Mouse (Mus musculus) cerebellum, adult 9-10 months (tissue): ENCODE data around the gene Ell.

ENCODE experiments used
- DNase-seq: peaks from one replicate; pipeline ENCODE4 v3.0.0; 2022

The Ell gene

GRCm38 (mm10) chr8:70600473-70601270 lies 61.4 kb downstream of the Ell start:
- peak; percentile 51 for DNase-seq

GRCm38 (mm10) chr8:70601271-70601649 lies 62.0 kb downstream of the Ell start:
- DNase-seq: peak; percentile 78

- DNase-seq: no peak
These were observed 63.0 kb downstream of the Ell start for GRCm38 (mm10) chr8:70602139-70602811.

GRCm38 (mm10) chr8:70604558-70604957 lies 65.3 kb downstream of the Ell start:
- no peak for DNase-seq

- peak; percentile 42 for DNase-seq
These were observed 66.9 kb downstream of the Ell start for GRCm38 (mm10) chr8:70605871-70606779.

- DNase-seq: peak; percentile 38
These were observed 67.7 kb downstream of the Ell start for GRCm38 (mm10) chr8:70606780-70607602.

- DNase-seq: no peak
These were observed 68.3 kb downstream of the Ell start for GRCm38 (mm10) chr8:70607603-70607897.

GRCm38 (mm10) chr8:70607898-70608748 lies 68.9 kb downstream of the Ell start:
- peak; percentile 71 for DNase-seq

- peak; percentile 52 for DNase-seq
These were observed 69.6 kb downstream of the Ell start, which contains the start of gene Ssbp4 for GRCm38 (mm10) chr8:70608749-70609367. Gene Ssbp4 (minus strand): TSS chr8:70608872.

- DNase-seq: peak; percentile 45
These were observed 70.2 kb downstream of the Ell start for GRCm38 (mm10) chr8:70609368-70609848.

- peak; percentile 53 for DNase-seq
These were observed 70.9 kb downstream of the Ell start for GRCm38 (mm10) chr8:70609849-70610795.

- peak; percentile 73 for DNase-seq
These were observed 71.8 kb downstream of the Ell start for GRCm38 (mm10) chr8:70610796-70611771.

GRCm38 (mm10) chr8:70611849-70612248 lies 72.6 kb downstream of the Ell start:
- DNase-seq: peak; percentile 89

GRCm38 (mm10) chr8:70613763-70614162 lies 74.5 kb downstream of the Ell start:
- peak; percentile 21 for DNase-seq

- DNase-seq: peak; percentile 17
These were observed 75.2 kb downstream of the Ell start for GRCm38 (mm10) chr8:70614469-70614868.

GRCm38 (mm10) chr8:70615281-70615680 lies 76.0 kb downstream of the Ell start:
- no peak for DNase-seq

GRCm38 (mm10) chr8:70615894-70616293 lies 76.6 kb downstream of the Ell start, which contains the start of gene Lrrc25:
Gene Lrrc25 (plus strand): TSS chr8:70616155.
- no peak for DNase-seq

GRCm38 (mm10) chr8:70616645-70617044 lies 77.4 kb downstream of the Ell start:
- DNase-seq: no peak
